Mouse (Mus musculus) embryonic facial prominence, embryonic 10.5 days (tissue): ENCODE measurements around the gene Bcl2a1c. TPM values are rescaled to one million over a fixed set of nuclear protein-coding genes. Genes with fewer than 3 reads are reported as not detected.

Source experiments
- polyA plus RNA-seq: library from polyadenylated mRNA; unstranded; fragments of >200 nt; fragmentation: Nextera tagmentation; extraction: Ambion mirVana; gene quantifications from 2 replicates; pipeline ENCODE4 v1.2.1, GENCODE M21; 2016

Bcl2a1c gene
- polyA plus RNA-seq, 1 experiment from 2014 or later = not detected

Other genes with a start within 250 kb of the Bcl2a1c start
- gene Crtap, start 60.5 kb downstream of the Bcl2a1c start, polyA plus RNA-seq = 44.4 and 52.2 TPM in 2 replicates
- 22.0 and 22.8 TPM in 2 replicates for gene Glb1, start 70.9 kb downstream of the Bcl2a1c start, polyA plus RNA-seq
- gene Tmppe, start 71.0 kb downstream of the Bcl2a1c start, polyA plus RNA-seq = 11.8 and 14.1 TPM in 2 replicates
- 0.10 TPM in 1 of 2 replicates, not detected in the other for gene Ccr4, start 174.8 kb downstream of the Bcl2a1c start, polyA plus RNA-seq
- gene C130032M10Rik, start 185.6 kb downstream of the Bcl2a1c start, polyA plus RNA-seq = 1.0 and 1.2 TPM in 2 replicates
- gene Trim71, start 234.2 kb downstream of the Bcl2a1c start, polyA plus RNA-seq = 7.8 and 9.4 TPM in 2 replicates